Mouse (Mus musculus): ENCODE data around the gene Thg1l. TPM values are rescaled to one million over a fixed set of nuclear protein-coding genes. Genes with fewer than 3 reads are reported as not detected.

The Thg1l gene
- 13.7 and 14.5 TPM in 2 replicates for polyA plus RNA-seq (2014; fragmentation: Nextera tagmentation; extraction: Ambion mirVana)

DNA sequence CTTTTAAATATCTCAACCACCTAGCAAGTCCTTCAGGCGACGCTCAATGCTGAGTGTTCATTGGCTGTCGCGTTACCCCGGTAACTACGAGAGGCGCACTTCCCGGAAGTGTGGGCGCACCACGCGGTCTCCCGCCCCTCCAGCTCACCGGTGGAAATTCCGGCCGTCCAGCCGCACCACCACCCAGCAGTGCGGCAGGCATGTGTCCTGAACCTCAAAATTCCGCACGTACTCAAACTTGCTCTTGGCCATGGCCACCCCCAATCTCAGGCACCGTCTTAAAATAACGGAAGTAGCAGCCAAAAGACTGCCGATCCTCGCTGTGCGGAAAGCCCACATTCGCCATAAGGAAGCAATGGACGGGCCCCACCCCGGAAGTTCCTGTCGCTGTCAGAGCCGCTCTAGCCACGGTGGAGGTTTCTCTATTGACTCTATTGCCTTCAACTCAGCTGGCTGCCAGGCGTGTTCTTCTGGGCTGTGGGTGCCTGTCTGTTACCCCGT, at the start of gene Thg1l:
Thg1l (minus strand) TSS at position 368 of the 501 bp plus-strand sequence.
- Histone ChIP-seq H3K9me3 (ENCODE audit: control insufficient read depth, low read depth, low read length) (no peaks in the 10 kb centered on the region), H3K4me1 (ENCODE audit: control insufficient read depth, insufficient read depth, low read length) (no peaks in the 10 kb centered on the region), H3K27me3 (ENCODE audit: control insufficient read depth, insufficient read depth, low read length) (no peaks in the 10 kb centered on the region), H3K36me3 (ENCODE audit: control insufficient read depth, insufficient read depth, low read length) (peaks cover 2% of the 10 kb centered on the region; the same call in 1 of the 2 replicates), H3K9ac (replicated peaks; ENCODE audit: low read depth, low read length) (no peak within 1 kb of the TSS; the same call in 1 of the 2 replicates), H3K27ac (ENCODE audit: low read length) (no peak within 1 kb of the TSS), H3K4me3 (ENCODE audit: low read depth, low read length) (peak within 1 kb of the TSS; percentile 48), H3K4me2 (replicated peaks; ENCODE audit: low read depth, low read length) (peak within 1 kb of the TSS; percentile 59)
- WGBS, result under 1% methylated on average over 32 of the region's 32 CpGs
- peak; percentile 99 for ATAC-seq (ENCODE audit: insufficient number of reproducible peaks, insufficient read depth, low FRiP score, low read depth)

DNA sequence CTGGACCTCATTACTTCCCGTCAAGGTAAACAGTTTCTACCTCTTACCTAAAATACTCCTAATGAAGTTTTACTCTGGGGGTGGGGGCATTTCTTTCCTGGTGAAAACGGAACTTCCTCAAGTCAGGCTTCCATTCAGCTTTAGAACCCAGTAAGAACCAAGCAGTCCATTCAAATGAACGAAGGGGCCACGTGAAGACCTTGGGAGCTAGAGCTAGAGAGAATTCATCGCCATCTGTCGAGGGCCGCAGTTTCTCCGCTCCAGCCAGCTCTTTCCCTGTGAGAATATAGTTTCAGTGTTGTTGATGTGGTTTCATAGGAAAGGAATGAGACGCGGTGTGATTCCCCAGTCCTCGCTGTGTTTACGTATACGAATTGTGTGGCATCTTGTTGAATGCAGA, 36.8 kb upstream of the Thg1l start:
- Histone ChIP-seq H3K4me3 (ENCODE audit: low read depth, low read length) (peak overlapping the region; percentile 17; the same call in 1 of the 2 replicates), H3K4me2 (replicated peaks; ENCODE audit: low read depth, low read length) (peak overlapping the region; percentile 42), H3K9ac (replicated peaks; ENCODE audit: low read depth, low read length) (no peak overlapping the region), H3K27ac (ENCODE audit: low read length) (no peak overlapping the region), H3K27me3 (ENCODE audit: control insufficient read depth, insufficient read depth, low read length) (no peaks in the 10 kb centered on the region), H3K9me3 (ENCODE audit: control insufficient read depth, low read depth, low read length) (no peaks in the 10 kb centered on the region), H3K4me1 (ENCODE audit: control insufficient read depth, insufficient read depth, low read length) (no peaks in the 10 kb centered on the region), H3K36me3 (ENCODE audit: control insufficient read depth, insufficient read depth, low read length) (no peaks in the 10 kb centered on the region)
- 41% methylated on average over 13 of the region's 13 CpGs for WGBS
- no peak for ATAC-seq (ENCODE audit: insufficient number of reproducible peaks, insufficient read depth, low FRiP score, low read depth)

DNA sequence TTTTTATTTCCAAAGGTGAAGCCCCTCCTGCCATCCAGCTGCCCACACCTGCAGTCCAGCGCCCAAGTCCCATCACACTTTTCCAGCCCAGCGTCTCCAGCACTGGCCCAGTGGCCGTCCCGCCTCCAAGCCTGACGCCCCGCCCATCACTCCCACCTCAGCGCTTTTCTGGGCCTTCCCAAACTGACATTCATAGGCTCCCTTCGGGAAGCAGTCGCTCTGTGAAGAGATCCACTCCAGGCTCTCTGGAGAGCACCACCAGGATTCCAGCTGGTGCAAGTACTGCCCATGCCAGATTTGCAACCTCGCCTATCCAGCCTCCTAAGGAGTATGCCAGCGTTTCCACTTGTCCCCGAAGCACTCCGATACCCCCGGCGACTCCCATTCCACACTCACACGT, 36.3 kb upstream of the Thg1l start:
- Histone ChIP-seq H3K4me3 (ENCODE audit: low read depth, low read length) (peak overlapping the region; percentile 17; the same call in 1 of the 2 replicates), H3K27me3 (ENCODE audit: control insufficient read depth, insufficient read depth, low read length) (no peaks in the 10 kb centered on the region), H3K9me3 (ENCODE audit: control insufficient read depth, low read depth, low read length) (no peaks in the 10 kb centered on the region), H3K9ac (replicated peaks; ENCODE audit: low read depth, low read length) (no peak overlapping the region), H3K4me1 (ENCODE audit: control insufficient read depth, insufficient read depth, low read length) (no peaks in the 10 kb centered on the region), H3K27ac (ENCODE audit: low read length) (no peak overlapping the region), H3K36me3 (ENCODE audit: control insufficient read depth, insufficient read depth, low read length) (no peaks in the 10 kb centered on the region), H3K4me2 (replicated peaks; ENCODE audit: low read depth, low read length) (peak overlapping the region; percentile 42)
- 6% methylated on average over 16 of the region's 16 CpGs for WGBS
- ATAC-seq (ENCODE audit: insufficient number of reproducible peaks, insufficient read depth, low FRiP score, low read depth), result peak; percentile 74; the same call in 1 of the 2 replicates

DNA sequence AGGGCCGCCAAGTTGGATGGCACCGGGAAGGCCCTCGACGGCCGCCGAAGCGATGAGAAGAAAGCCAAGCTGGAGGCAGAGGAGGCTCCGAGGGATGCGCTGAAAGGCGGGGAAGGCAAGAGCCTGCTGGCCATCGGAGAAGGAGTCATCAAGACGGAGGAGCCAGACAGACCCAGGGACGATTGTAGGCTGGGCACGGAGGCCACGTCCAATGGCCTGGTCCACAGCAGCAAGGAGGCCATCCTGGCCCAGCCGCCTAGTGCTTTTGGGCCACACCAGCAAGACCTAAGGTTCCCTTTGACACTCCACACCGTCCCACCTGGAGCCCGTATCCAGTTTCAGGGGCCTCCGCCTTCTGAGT, 25.6 kb upstream of the Thg1l start:
- 0 out of 2 replicates have a peak overlapping the region, but pooled peaks have one; percentile 39 for H3K27ac ChIP-seq (ENCODE audit: low read length)
- 0 out of 2 replicates have a peak, but pooled peaks have one; percentile 26 for ATAC-seq (ENCODE audit: insufficient number of reproducible peaks, insufficient read depth, low FRiP score, low read depth)
- no peaks in the 10 kb centered on the region for H3K27me3 ChIP-seq (ENCODE audit: control insufficient read depth, insufficient read depth, low read length)

DNA sequence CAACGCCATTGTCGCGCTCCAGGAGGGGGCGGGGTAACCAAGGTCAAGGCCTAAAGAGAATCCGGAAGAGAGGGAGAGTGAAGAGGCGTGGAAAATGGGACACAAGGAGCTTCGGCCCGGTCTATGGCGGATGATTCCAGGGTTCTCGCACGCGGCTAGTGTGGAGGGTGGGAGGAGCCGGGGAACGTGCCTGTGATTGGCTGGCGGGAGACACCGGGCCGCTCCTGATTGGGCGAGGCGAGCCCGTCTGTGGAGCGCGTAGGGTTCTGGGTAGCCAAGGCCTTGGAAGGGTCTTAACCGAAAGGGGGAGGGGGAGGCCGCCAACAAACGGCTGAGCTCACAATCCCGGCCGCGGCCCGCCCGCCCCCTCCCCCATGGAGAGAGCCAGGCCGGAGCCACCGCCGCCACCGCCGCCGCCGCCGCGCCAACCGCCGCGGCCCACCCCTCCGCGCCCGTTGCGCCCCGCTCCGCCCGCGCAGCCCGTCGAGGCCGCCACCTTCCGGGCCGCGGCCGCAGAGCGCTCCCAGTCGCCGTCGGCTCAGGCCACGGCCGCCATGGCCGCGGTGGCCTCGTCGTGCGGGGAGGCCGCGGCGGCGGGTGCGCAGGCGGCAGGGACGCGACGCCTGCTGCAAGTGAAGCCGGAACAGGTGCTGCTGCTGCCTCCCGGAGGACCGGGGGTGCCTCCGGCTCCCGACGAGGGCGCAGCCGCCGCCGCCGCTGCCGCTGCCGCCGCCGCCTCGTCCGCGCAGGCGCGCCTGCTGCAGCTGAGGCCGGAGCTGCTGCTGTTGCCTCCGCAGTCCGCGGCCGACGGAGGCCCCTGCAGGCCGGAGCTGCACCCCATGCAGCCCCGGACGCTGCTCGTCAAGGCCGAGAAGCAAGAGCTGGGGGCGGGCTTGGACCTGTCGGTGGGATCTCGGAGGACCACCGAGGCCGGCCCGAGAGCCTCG, 24.9 kb upstream of the Thg1l start, which contains the start of gene Sox30:
Sox30 (plus strand) TSS at position 365 of the 947 bp plus-strand sequence.
- Histone ChIP-seq H3K4me2 (replicated peaks; ENCODE audit: low read depth, low read length) (peak within 1 kb of the TSS; percentile 71), H3K27ac (ENCODE audit: low read length) (peak within 1 kb of the TSS; percentile 39; the same call in 1 of the 2 replicates), H3K36me3 (ENCODE audit: control insufficient read depth, insufficient read depth, low read length) (no peaks in the 10 kb centered on the region), H3K9me3 (ENCODE audit: control insufficient read depth, low read depth, low read length) (peaks cover 4% of the 10 kb centered on the region; the same call in 1 of the 2 replicates), H3K4me3 (ENCODE audit: low read depth, low read length) (peak within 1 kb of the TSS; percentile 47), H3K4me1 (ENCODE audit: control insufficient read depth, insufficient read depth, low read length) (no peaks in the 10 kb centered on the region), H3K9ac (replicated peaks; ENCODE audit: low read depth, low read length) (peak within 1 kb of the TSS; percentile 76), H3K27me3 (ENCODE audit: control insufficient read depth, insufficient read depth, low read length) (no peaks in the 10 kb centered on the region)
- 12% methylated on average over 90 of the region's 115 CpGs for WGBS
- ATAC-seq (ENCODE audit: insufficient number of reproducible peaks, insufficient read depth, low FRiP score, low read depth), result peak; percentile 90

More for the DNA sequence above, 25.6 kb upstream of the Thg1l start:
- H3K4me2 ChIP-seq (replicated peaks; ENCODE audit: low read depth, low read length), result peak overlapping the region; percentile 71
- peaks cover 4% of the 10 kb centered on the region; the same call in 1 of the 2 replicates for H3K9me3 ChIP-seq (ENCODE audit: control insufficient read depth, low read depth, low read length)
- peak overlapping the region; percentile 76; the same call in 1 of the 2 replicates for H3K9ac ChIP-seq (replicated peaks; ENCODE audit: low read depth, low read length)
- peak overlapping the region; percentile 47 for H3K4me3 ChIP-seq (ENCODE audit: low read depth, low read length)
- no peaks in the 10 kb centered on the region for H3K4me1 ChIP-seq (ENCODE audit: control insufficient read depth, insufficient read depth, low read length)
- no peaks in the 10 kb centered on the region for H3K36me3 ChIP-seq (ENCODE audit: control insufficient read depth, insufficient read depth, low read length)
- WGBS, result 41% methylated on average over 19 of the region's 19 CpGs

DNA sequence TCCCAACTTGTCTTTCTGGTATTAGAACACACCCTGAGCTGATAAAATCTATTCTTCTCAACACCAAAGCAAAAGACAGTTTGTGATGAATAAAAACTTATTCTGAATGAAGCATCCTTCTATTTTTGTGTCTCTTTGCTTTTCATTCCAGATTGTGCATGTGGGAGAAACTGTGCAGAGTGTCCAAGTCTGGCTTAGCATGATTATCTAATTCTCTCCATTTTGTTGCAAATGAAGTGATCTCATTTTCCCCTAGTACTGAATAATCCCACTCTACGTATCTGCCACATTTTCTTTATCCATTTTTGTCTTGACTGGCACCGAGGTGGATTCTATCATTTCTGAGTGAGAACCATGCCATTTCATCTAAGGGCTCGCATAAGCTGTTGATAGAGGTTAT, 20.8 kb upstream of the Thg1l start:
- Histone ChIP-seq H3K4me1 (ENCODE audit: control insufficient read depth, insufficient read depth, low read length) (no peaks in the 10 kb centered on the region), H3K4me3 (ENCODE audit: low read depth, low read length) (no peak overlapping the region), H3K9ac (replicated peaks; ENCODE audit: low read depth, low read length) (no peak overlapping the region), H3K27me3 (ENCODE audit: control insufficient read depth, insufficient read depth, low read length) (no peaks in the 10 kb centered on the region), H3K9me3 (ENCODE audit: control insufficient read depth, low read depth, low read length) (peaks cover 4% of the 10 kb centered on the region; the same call in 1 of the 2 replicates), H3K27ac (ENCODE audit: low read length) (no peak overlapping the region), H3K36me3 (ENCODE audit: control insufficient read depth, insufficient read depth, low read length) (no peaks in the 10 kb centered on the region), H3K4me2 (replicated peaks; ENCODE audit: low read depth, low read length) (no peak overlapping the region)
- ATAC-seq (ENCODE audit: insufficient number of reproducible peaks, insufficient read depth, low FRiP score, low read depth), result no peak
- 75% methylated on average over 3 of the region's 3 CpGs for WGBS

DNA sequence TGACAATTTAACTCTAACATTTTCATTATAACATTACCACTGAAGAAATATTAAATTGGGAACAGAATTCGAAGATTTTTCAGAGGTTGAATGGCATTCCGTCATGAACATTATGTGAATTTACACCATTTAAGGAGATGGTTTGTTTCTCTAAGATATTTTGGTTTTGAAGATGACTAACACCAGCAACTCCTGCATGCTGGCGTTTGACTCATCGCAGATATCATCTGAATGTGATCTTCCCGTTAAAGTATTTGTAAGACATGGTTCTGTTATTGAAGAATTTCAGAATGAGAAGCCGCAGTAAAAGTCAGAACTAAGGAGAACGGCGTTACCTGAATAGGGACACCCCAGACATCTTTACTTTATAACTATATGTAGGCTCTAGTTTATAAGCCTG, 19.2 kb upstream of the Thg1l start:
- Histone ChIP-seq H3K27me3 (ENCODE audit: control insufficient read depth, insufficient read depth, low read length) (no peaks in the 10 kb centered on the region), H3K4me3 (ENCODE audit: low read depth, low read length) (no peak overlapping the region), H3K4me1 (ENCODE audit: control insufficient read depth, insufficient read depth, low read length) (no peaks in the 10 kb centered on the region), H3K9me3 (ENCODE audit: control insufficient read depth, low read depth, low read length) (no peaks in the 10 kb centered on the region), H3K9ac (replicated peaks; ENCODE audit: low read depth, low read length) (no peak overlapping the region), H3K27ac (ENCODE audit: low read length) (no peak overlapping the region), H3K36me3 (ENCODE audit: control insufficient read depth, insufficient read depth, low read length) (no peaks in the 10 kb centered on the region), H3K4me2 (replicated peaks; ENCODE audit: low read depth, low read length) (no peak overlapping the region)
- no peak for ATAC-seq (ENCODE audit: insufficient number of reproducible peaks, insufficient read depth, low FRiP score, low read depth)
- WGBS, result 89% methylated on average over 8 of the region's 8 CpGs

DNA sequence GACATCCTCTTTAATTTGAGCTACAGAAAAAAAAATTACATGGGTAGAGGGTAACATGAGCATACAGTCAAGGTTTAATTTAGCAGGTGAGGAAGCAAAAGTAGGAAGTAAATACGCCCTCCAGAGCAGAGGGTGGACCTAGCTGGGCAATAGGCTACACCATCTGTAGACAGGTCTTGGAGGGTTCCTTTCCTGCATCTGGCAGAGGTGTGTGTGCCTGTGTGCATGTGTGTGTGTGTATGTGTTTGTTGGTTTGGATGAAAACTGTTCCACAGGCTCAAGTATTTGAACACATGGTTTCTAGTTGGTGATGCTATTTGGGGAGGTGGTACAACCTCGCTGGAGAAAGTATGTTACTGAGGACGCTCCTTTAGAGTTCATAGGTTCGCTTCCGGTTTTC, 18.3 kb upstream of the Thg1l start:
- Histone ChIP-seq H3K4me2 (replicated peaks; ENCODE audit: low read depth, low read length) (no peak overlapping the region), H3K27me3 (ENCODE audit: control insufficient read depth, insufficient read depth, low read length) (no peaks in the 10 kb centered on the region), H3K4me1 (ENCODE audit: control insufficient read depth, insufficient read depth, low read length) (no peaks in the 10 kb centered on the region), H3K9me3 (ENCODE audit: control insufficient read depth, low read depth, low read length) (no peaks in the 10 kb centered on the region), H3K9ac (replicated peaks; ENCODE audit: low read depth, low read length) (no peak overlapping the region), H3K4me3 (ENCODE audit: low read depth, low read length) (no peak overlapping the region), H3K36me3 (ENCODE audit: control insufficient read depth, insufficient read depth, low read length) (no peaks in the 10 kb centered on the region), H3K27ac (ENCODE audit: low read length) (no peak overlapping the region)
- ATAC-seq (ENCODE audit: insufficient number of reproducible peaks, insufficient read depth, low FRiP score, low read depth), result no peak
- 74% methylated on average over 5 of the region's 5 CpGs for WGBS

All from stomach, embryonic 14.5 days (tissue).